ENCODE assay signal across 8 mouse cellular contexts in genomic region chr1:125482459-125483287, GRCm38 (mm10). TPM values are rescaled to one million over a fixed set of nuclear protein-coding genes. Genes with fewer than 3 reads are reported as not detected.
DNase-seq lines count a peak whose midpoint lies in the region; ATAC-seq lines count a peak whose summit lies in the region.

No protein-coding gene starts in this region.

- no peak for DNase-seq in lung, postnatal 25 days (ENCODE audit: low spot score)
- DNase-seq in forebrain, embryonic 14.5 days (ENCODE audit: low spot score) = peak; percentile 43
- DNase-seq in kidney, postnatal 4 days = peak; percentile 15 to 42
- peak; percentile 14 to 25 for DNase-seq in right cerebral cortex, adult 2 months (ENCODE audit: low spot score in 2 of 2)
- DNase-seq in ovary, postnatal 10 days (ENCODE audit: low spot score) = no peak
- DNase-seq in adipocyte (ENCODE audit: low spot score) = no peak
- no peak for DNase-seq in spleen, postnatal 36 days (ENCODE audit: low spot score in 2 of 2)

- H3K27me3 ChIP-seq in lung, embryonic 15.5 days = no peaks in the 10 kb centered on the region
- no peaks in the 10 kb centered on the region for H3K27me3 ChIP-seq in forebrain, embryonic 14.5 days (replicated peaks; ENCODE audit: control insufficient read depth, insufficient read depth, low read length)

- no peak overlapping the region for H3K4me3 ChIP-seq in lung, embryonic 15.5 days
- no peak overlapping the region for H3K4me3 ChIP-seq in forebrain, embryonic 14.5 days (ENCODE audit: low read depth, low read length)

- H3K36me3 ChIP-seq in lung, embryonic 15.5 days = no peaks in the 10 kb centered on the region
- H3K36me3 ChIP-seq in forebrain, embryonic 14.5 days (ENCODE audit: control insufficient read depth, insufficient read depth, low read length) = no peaks in the 10 kb centered on the region

- WGBS in lung, embryonic 15.5 days = 49% methylated on average over 10 of the region's 10 CpGs
- 81% methylated on average over 10 of the region's 10 CpGs for WGBS in forebrain, embryonic 14.5 days

- no peak overlapping the region for H3K4me2 ChIP-seq in lung, embryonic 15.5 days
- H3K4me2 ChIP-seq in forebrain, embryonic 14.5 days (ENCODE audit: low read length) = no peak overlapping the region

- peak overlapping the region; percentile 63 for H3K27ac ChIP-seq in lung, embryonic 15.5 days
- no peak overlapping the region for H3K27ac ChIP-seq in forebrain, embryonic 14.5 days (ENCODE audit: low read depth, low read length)

- no peak overlapping the region for H3K9ac ChIP-seq in lung, embryonic 15.5 days
- H3K9ac ChIP-seq in forebrain, embryonic 14.5 days (ENCODE audit: low read length) = no peak overlapping the region

- ATAC-seq in lung, embryonic 15.5 days (ENCODE audit: borderline replicate concordance, extremely low read depth, low FRiP score, low TSS enrichment) = no peak
- ATAC-seq in forebrain, embryonic 14.5 days = peak; percentile 77

- 0 out of 2 replicates have a peak, but pooled peaks cover 6% of the 10 kb centered on the region for H3K4me1 ChIP-seq in lung, embryonic 15.5 days
- H3K4me1 ChIP-seq in forebrain, embryonic 14.5 days (ENCODE audit: control insufficient read depth, insufficient read depth, low read length) = no peaks in the 10 kb centered on the region

- no peaks in the 10 kb centered on the region for H3K9me3 ChIP-seq in lung, embryonic 15.5 days
- H3K9me3 ChIP-seq in forebrain, embryonic 14.5 days (replicated peaks; ENCODE audit: control insufficient read depth, low read length) = no peaks in the 10 kb centered on the region

RNA-seq across cellular contexts. Expression of gene Actr3, which starts 47.1 kb away (rescaled TPM):
- polyA plus RNA-seq in lung, embryonic 15.5 days (2015; fragmentation: Nextera tagmentation; extraction: Ambion mirVana) = 335 and 337 TPM in 2 replicates
- 231 and 247 TPM in 2 replicates for polyA plus RNA-seq in forebrain, embryonic 14.5 days (2014; fragmentation: Nextera tagmentation; extraction: Ambion mirVana)

Comparison
In these comparisons a context has a peak if more than half of its experiments do, and no peak if none do; other contexts are left out.
1. DNase-seq: peak in forebrain, embryonic 14.5 days (single experiment), kidney, postnatal 4 days (2 of 2) and right cerebral cortex, adult 2 months (2 of 2); none in lung, postnatal 25 days (single experiment), ovary, postnatal 10 days (single experiment), adipocyte (single experiment) and spleen, postnatal 36 days (0 of 2).